Mouse (Mus musculus): ENCODE results near the gene Eef2k. TPM values are rescaled to one million over a fixed set of nuclear protein-coding genes. Genes with fewer than 3 reads are reported as not detected.
"Not testable (repeated sequence)": the region's sequence is repeated elsewhere in the genome, so short reads cannot be mapped to it uniquely, and the experiment has no call there.

The Eef2k gene
- total RNA-seq, 2 experiments from 2014 or later = 60.6 to 80.5 TPM

DNA sequence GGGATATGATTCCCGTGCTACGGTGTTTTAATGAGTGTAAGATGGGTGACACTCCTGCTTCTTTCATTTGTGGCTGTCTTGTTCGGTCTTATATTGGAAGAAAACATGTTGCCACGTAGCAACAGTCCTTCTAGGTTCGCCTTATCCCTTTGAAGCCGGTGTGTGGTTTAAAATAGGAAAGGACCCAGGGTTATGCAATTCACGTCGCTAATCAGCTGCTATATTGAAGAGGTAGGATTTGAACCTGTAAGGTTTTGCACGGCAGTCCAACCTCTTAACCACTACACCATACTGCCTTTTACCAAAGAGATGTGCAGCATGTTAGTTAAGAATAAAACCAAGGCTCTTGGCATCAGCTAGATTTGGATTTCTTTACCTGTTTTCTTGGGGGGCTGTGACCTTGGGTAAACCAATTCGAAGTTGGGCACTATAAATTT is 75.9 kb downstream of the Eef2k start:
- peak; percentile 76 for ATAC-seq (replicated peaks; ENCODE audit: poor library complexity, severe bottlenecking)

DNA sequence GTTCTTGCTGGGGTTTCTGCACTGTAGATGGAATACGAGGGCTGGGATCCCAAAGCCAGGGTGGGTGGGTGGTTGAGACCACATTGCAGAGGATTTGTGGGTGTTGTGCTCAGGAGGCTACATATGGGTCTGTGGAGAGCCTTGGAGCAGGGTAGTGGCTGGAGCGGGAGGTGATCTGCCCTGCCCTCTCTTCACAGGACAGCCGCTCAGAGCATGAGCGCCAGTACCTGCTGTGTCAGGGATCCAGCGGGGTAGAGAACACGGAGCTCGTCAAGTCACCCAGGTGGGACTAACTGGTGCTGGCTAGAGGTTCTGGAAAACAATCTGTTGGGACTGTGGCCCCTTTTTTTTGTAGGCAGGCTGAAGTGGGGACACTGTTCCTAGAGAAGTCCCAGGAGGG is 90.5 kb downstream of the Eef2k start:
- no peak for ATAC-seq (replicated peaks; ENCODE audit: poor library complexity, severe bottlenecking)

- no peak for ATAC-seq (replicated peaks; ENCODE audit: poor library complexity, severe bottlenecking)
Measured at GRCm38 (mm10) chr7:120933680-120934195, 91.1 kb downstream of the Eef2k start.

DNA sequence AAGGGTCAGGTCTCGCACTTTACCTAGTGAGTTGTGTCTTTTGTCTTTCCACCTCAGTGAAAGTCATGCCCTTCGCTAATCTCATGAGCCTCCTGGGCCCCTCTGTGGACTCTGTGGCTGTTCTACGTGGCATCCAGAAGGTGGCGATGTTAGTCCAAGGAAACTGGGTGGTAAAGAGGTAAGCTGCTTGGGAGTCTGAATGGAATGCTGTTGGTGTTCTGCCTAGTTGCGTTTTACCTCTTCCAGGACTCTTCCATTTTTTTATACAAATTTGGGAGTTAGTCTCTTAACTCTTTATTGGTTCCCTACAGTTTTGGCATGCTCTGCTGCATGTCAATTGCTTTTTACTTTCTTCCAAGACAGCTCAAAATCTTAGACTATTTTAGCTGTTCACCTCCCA is 92.1 kb downstream of the Eef2k start:
- ATAC-seq (replicated peaks; ENCODE audit: poor library complexity, severe bottlenecking) = peak; percentile 81

DNA sequence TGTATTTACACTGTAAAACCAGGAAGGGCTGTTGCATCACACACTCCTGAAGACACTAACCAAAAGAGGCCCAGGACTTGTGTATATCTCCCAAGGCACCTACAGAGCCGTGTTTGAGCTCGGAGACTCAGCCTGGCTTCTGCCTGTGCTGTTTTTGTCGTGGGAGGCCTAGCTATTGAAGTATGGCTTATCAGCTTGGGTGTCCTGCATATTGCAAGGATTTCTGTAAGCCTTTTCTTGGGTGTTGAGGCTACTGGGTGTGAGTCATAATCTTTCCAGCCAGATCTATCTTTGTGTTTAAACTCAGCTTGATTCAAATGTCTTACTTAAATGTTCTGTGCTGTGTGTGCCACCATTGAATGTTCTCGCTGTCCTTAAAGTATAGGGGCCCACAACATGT is 93.9 kb downstream of the Eef2k start:
- ATAC-seq (replicated peaks; ENCODE audit: poor library complexity, severe bottlenecking) = no peak

GRCm38 (mm10) chr7:120938206-120938605 is 95.6 kb downstream of the Eef2k start:
- ATAC-seq (replicated peaks; ENCODE audit: poor library complexity, severe bottlenecking) = no peak

- no peak for ATAC-seq (replicated peaks; ENCODE audit: poor library complexity, severe bottlenecking)
Measured at GRCm38 (mm10) chr7:120940343-120940742, 97.7 kb downstream of the Eef2k start.

DNA sequence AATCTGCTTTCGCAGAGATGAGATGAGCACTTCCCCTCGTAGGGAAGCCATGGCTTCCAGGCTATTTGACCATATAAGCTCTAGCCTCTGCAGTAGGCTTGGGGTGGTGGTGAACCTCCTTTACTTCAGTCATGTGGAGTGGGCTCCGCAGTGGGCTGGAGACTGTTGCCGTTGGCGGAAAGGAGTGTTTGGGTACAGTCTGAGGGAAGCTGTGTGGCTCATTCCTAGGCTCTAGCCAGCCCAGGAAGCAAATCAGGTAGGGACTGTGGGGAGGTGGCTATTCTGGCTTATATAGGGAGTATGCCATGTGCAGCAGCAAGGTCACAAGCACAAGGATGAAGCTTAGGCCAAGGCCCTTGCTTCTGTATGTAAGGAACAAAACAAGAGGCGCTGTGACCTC is 98.6 kb downstream of the Eef2k start:
- no peak for ATAC-seq (replicated peaks; ENCODE audit: poor library complexity, severe bottlenecking)

- ATAC-seq (replicated peaks; ENCODE audit: poor library complexity, severe bottlenecking) = no peak
Measured at GRCm38 (mm10) chr7:120942506-120942905, 99.9 kb downstream of the Eef2k start.

DNA sequence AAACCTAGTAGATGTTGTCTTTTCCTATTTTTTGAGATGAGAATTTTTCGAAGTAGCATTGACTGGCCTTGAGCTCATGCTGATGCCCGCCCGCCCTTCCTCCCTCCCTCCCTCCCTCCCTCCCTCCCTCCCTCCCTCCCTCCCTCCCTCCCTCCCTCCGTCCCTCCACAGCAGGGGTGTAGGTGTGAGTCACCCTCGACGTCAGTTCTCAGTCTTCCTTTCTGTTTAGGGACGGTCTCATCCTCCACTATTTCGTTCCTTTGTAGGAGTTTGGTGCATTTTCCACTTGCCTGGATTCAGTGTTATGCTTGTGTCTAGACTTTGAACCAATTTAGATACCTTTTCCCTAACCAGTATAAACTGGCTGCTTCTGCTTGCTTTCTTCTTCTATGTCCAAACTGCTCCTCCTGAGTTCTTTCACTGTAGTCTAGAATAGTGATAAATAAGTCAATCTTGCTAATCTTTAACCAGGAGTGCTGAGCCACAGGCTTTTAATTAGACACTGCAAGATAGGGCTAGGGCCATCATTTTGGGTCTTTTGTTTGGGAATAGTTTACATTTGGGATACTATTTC is 101.4 kb downstream of the Eef2k start:
- ATAC-seq (replicated peaks; ENCODE audit: poor library complexity, severe bottlenecking) = no peak

GRCm38 (mm10) chr7:120953591-120953990 is 111.0 kb downstream of the Eef2k start:
- not testable (repeated sequence) for ATAC-seq (replicated peaks; ENCODE audit: poor library complexity, severe bottlenecking)

Other genes starting within 250 kb of the Eef2k start
- 156 and 193 TPM in 2 replicates for gene Uqcrc2, start 207.7 kb upstream of the Eef2k start, total RNA-seq (2014; fragmentation: Nextera tagmentation)
- gene Uqcrc2, start 207.7 kb upstream of the Eef2k start, total RNA-seq (2017) = 141 and 174 TPM in 2 replicates
- gene Pdzd9, start 172.5 kb upstream of the Eef2k start, total RNA-seq (2014; fragmentation: Nextera tagmentation) = not detected in 2 replicates
- not detected in 2 replicates for gene Pdzd9, start 172.5 kb upstream of the Eef2k start, total RNA-seq (2017)
- gene Mosmo, start 165.2 kb upstream of the Eef2k start, total RNA-seq (2014; fragmentation: Nextera tagmentation) = 16.8 and 48.8 TPM in 2 replicates
- gene Mosmo, start 165.2 kb upstream of the Eef2k start, total RNA-seq (2017) = 12.7 and 15.7 TPM in 2 replicates
- gene Vwa3a, start 103.5 kb upstream of the Eef2k start, total RNA-seq (2014; fragmentation: Nextera tagmentation) = not detected in 2 replicates
- gene Vwa3a, start 103.5 kb upstream of the Eef2k start, total RNA-seq (2017) = not detected in 2 replicates
- not detected in 2 replicates for gene Gm5737, start 30.5 kb upstream of the Eef2k start, total RNA-seq (2014; fragmentation: Nextera tagmentation)
- gene Gm5737, start 30.5 kb upstream of the Eef2k start, total RNA-seq (2017) = not detected in 2 replicates
- gene Polr3e, start 74.9 kb downstream of the Eef2k start, total RNA-seq (2014; fragmentation: Nextera tagmentation) = 24.5 and 25.8 TPM in 2 replicates
- 33.5 and 37.1 TPM in 2 replicates for gene Polr3e, start 74.9 kb downstream of the Eef2k start, total RNA-seq (2017)
- 1.6 and 2.9 TPM in 2 replicates for gene Cdr2, start 139.5 kb downstream of the Eef2k start, total RNA-seq (2014; fragmentation: Nextera tagmentation)
- gene Cdr2, start 139.5 kb downstream of the Eef2k start, total RNA-seq (2017) = 1.7 and 2.8 TPM in 2 replicates
- gene Mfsd13b, start 139.7 kb downstream of the Eef2k start, total RNA-seq (2014; fragmentation: Nextera tagmentation) = not detected in 2 replicates
- gene Mfsd13b, start 139.7 kb downstream of the Eef2k start, total RNA-seq (2017) = not detected in 2 replicates
- 43.8 and 61.5 TPM in 2 replicates for gene Mettl9, start 191.6 kb downstream of the Eef2k start, total RNA-seq (2014; fragmentation: Nextera tagmentation)
- gene Mettl9, start 191.6 kb downstream of the Eef2k start, total RNA-seq (2017) = 62.1 and 72.0 TPM in 2 replicates
- gene Igsf6, start 231.7 kb downstream of the Eef2k start, total RNA-seq (2014; fragmentation: Nextera tagmentation) = 246 and 248 TPM in 2 replicates
- 341 and 374 TPM in 2 replicates for gene Igsf6, start 231.7 kb downstream of the Eef2k start, total RNA-seq (2017)
- gene Otoa, start 238.8 kb downstream of the Eef2k start, total RNA-seq (2014; fragmentation: Nextera tagmentation) = not detected in 2 replicates
- 0.17 and 0.21 TPM in 2 replicates for gene Otoa, start 238.8 kb downstream of the Eef2k start, total RNA-seq (2017)